Mouse (Mus musculus): ENCODE data around the gene Rgp1. TPM values are rescaled to one million over a fixed set of nuclear protein-coding genes. Genes with fewer than 3 reads are reported as not detected.

Gene Rgp1
- polyA plus RNA-seq, 1 experiment from 2014 or later = 40.6 TPM

- no peak overlapping the region for H3K27ac ChIP-seq
- no peak overlapping the region for H3K9ac ChIP-seq
- H3K9me3 ChIP-seq (replicated peaks) = no peaks in the 10 kb centered on the region
- H3K4me2 ChIP-seq (replicated peaks) = peak overlapping the region; percentile 85
- WGBS = 89% methylated on average over 2 of the region's 2 CpGs
- H3K27me3 ChIP-seq = peaks cover 5% of the 10 kb centered on the region; the same call in 1 of the 2 replicates
- H3K4me3 ChIP-seq = 0 out of 2 replicates have a peak overlapping the region, but pooled peaks have one; percentile 7
- no peak for ATAC-seq (ENCODE audit: low FRiP score)
- H3K36me3 ChIP-seq = no peaks in the 10 kb centered on the region
- peaks cover 43% of the 10 kb centered on the region for H3K4me1 ChIP-seq
Measured at GRCm38 (mm10) chr4:43633736-43634135, 55.2 kb downstream of the Rgp1 start.

- no peak overlapping the region for H3K9ac ChIP-seq
- 83% methylated on average over 7 of the region's 7 CpGs for WGBS
- no peak for ATAC-seq (ENCODE audit: low FRiP score)
Measured at GRCm38 (mm10) chr4:43634621-43635374, 56.3 kb downstream of the Rgp1 start.

GRCm38 (mm10) chr4:43636751-43637150 is 58.2 kb downstream of the Rgp1 start:
- ATAC-seq (ENCODE audit: low FRiP score) = no peak
- 79% methylated on average over 6 of the region's 6 CpGs for WGBS
- no peaks in the 10 kb centered on the region for H3K9me3 ChIP-seq (replicated peaks)
- peaks cover 28% of the 10 kb centered on the region for H3K4me1 ChIP-seq
- no peak overlapping the region for H3K9ac ChIP-seq
- H3K4me3 ChIP-seq = no peak overlapping the region
- H3K36me3 ChIP-seq = no peaks in the 10 kb centered on the region
- no peak overlapping the region for H3K4me2 ChIP-seq (replicated peaks)
- H3K27ac ChIP-seq = no peak overlapping the region
- peaks cover 5% of the 10 kb centered on the region; the same call in 1 of the 2 replicates for H3K27me3 ChIP-seq

More at GRCm38 (mm10) chr4:43634621-43635374, 56.3 kb downstream of the Rgp1 start:
- H3K4me1 ChIP-seq = peaks cover 43% of the 10 kb centered on the region
- 0 out of 2 replicates have a peak overlapping the region, but pooled peaks have one; percentile 8 for H3K4me2 ChIP-seq (replicated peaks)
- peaks cover 5% of the 10 kb centered on the region; the same call in 1 of the 2 replicates for H3K27me3 ChIP-seq
- H3K4me3 ChIP-seq = no peak overlapping the region
- no peaks in the 10 kb centered on the region for H3K9me3 ChIP-seq (replicated peaks)
- no peaks in the 10 kb centered on the region for H3K36me3 ChIP-seq
- no peak overlapping the region for H3K27ac ChIP-seq

Small RNAs within 50 kb of the gene (microRNA-seq; reads per million reads assigned to microRNA genes)
- not detected for gene Gm25262

Other genes starting within 250 kb of the Rgp1 start
- 55.0 and 68.9 TPM in 2 replicates for gene Rusc2, start 196.7 kb upstream of the Rgp1 start, polyA plus RNA-seq (2016; fragmentation: Nextera tagmentation; extraction: Ambion mirVana)
- 1.3 TPM in 1 of 2 replicates, not detected in the other for gene Fam166b, start 149.6 kb upstream of the Rgp1 start, polyA plus RNA-seq (2016; fragmentation: Nextera tagmentation; extraction: Ambion mirVana)
- gene Tesk1, start 136.8 kb upstream of the Rgp1 start, polyA plus RNA-seq (2016; fragmentation: Nextera tagmentation; extraction: Ambion mirVana) = 15.7 and 16.2 TPM in 2 replicates
- gene Cd72, start 124.1 kb upstream of the Rgp1 start, polyA plus RNA-seq (2016; fragmentation: Nextera tagmentation; extraction: Ambion mirVana) = 2.0 and 3.8 TPM in 2 replicates
- gene Sit1, start 95.0 kb upstream of the Rgp1 start, polyA plus RNA-seq (2016; fragmentation: Nextera tagmentation; extraction: Ambion mirVana) = not detected in 2 replicates
- 50.8 and 51.4 TPM in 2 replicates for gene Ccdc107, start 85.8 kb upstream of the Rgp1 start, polyA plus RNA-seq (2016; fragmentation: Nextera tagmentation; extraction: Ambion mirVana)
- gene Arhgef39, start 79.0 kb upstream of the Rgp1 start, polyA plus RNA-seq (2016; fragmentation: Nextera tagmentation; extraction: Ambion mirVana) = 22.6 and 26.8 TPM in 2 replicates
- 1.3 and 1.5 TPM in 2 replicates for gene Car9, start 71.7 kb upstream of the Rgp1 start, polyA plus RNA-seq (2016; fragmentation: Nextera tagmentation; extraction: Ambion mirVana)
- gene Tpm2, start 55.0 kb upstream of the Rgp1 start, polyA plus RNA-seq (2016; fragmentation: Nextera tagmentation; extraction: Ambion mirVana) = 59.3 and 105 TPM in 2 replicates
- 60.2 and 65.7 TPM in 2 replicates for gene Creb3, start 16.4 kb upstream of the Rgp1 start, polyA plus RNA-seq (2016; fragmentation: Nextera tagmentation; extraction: Ambion mirVana)
- 70.5 and 71.7 TPM in 2 replicates for gene Tln1, start 16.0 kb upstream of the Rgp1 start, polyA plus RNA-seq (2016; fragmentation: Nextera tagmentation; extraction: Ambion mirVana)
- 46.5 and 48.7 TPM in 2 replicates for gene Gba2, start 158 bp downstream of the Rgp1 start, polyA plus RNA-seq (2016; fragmentation: Nextera tagmentation; extraction: Ambion mirVana)
- 2.4 and 4.0 TPM in 2 replicates for gene Msmp, start 5.8 kb downstream of the Rgp1 start, polyA plus RNA-seq (2016; fragmentation: Nextera tagmentation; extraction: Ambion mirVana)
- gene Npr2, start 53.2 kb downstream of the Rgp1 start, polyA plus RNA-seq (2016; fragmentation: Nextera tagmentation; extraction: Ambion mirVana) = 30.7 and 31.8 TPM in 2 replicates
- gene Spag8, start 74.9 kb downstream of the Rgp1 start, polyA plus RNA-seq (2016; fragmentation: Nextera tagmentation; extraction: Ambion mirVana) = 7.1 and 7.2 TPM in 2 replicates
- 72.7 and 78.3 TPM in 2 replicates for gene Hint2, start 77.8 kb downstream of the Rgp1 start, polyA plus RNA-seq (2016; fragmentation: Nextera tagmentation; extraction: Ambion mirVana)
- 13.7 and 14.4 TPM in 2 replicates for gene Tmem8b, start 90.3 kb downstream of the Rgp1 start, polyA plus RNA-seq (2016; fragmentation: Nextera tagmentation; extraction: Ambion mirVana)
- 3.1 and 3.8 TPM in 2 replicates for gene Fam221b, start 90.4 kb downstream of the Rgp1 start, polyA plus RNA-seq (2016; fragmentation: Nextera tagmentation; extraction: Ambion mirVana)
- not detected in 2 replicates for gene Olfr70, start 122.1 kb downstream of the Rgp1 start, polyA plus RNA-seq (2016; fragmentation: Nextera tagmentation; extraction: Ambion mirVana)
- not detected in 2 replicates for gene Olfr71, start 131.5 kb downstream of the Rgp1 start, polyA plus RNA-seq (2016; fragmentation: Nextera tagmentation; extraction: Ambion mirVana)
- gene Hrct1, start 148.5 kb downstream of the Rgp1 start, polyA plus RNA-seq (2016; fragmentation: Nextera tagmentation; extraction: Ambion mirVana) = 0.21 and 0.28 TPM in 2 replicates
- gene Spaar, start 151.3 kb downstream of the Rgp1 start, polyA plus RNA-seq (2016; fragmentation: Nextera tagmentation; extraction: Ambion mirVana) = 0.05 and 0.13 TPM in 2 replicates
- gene Olfr159, start 192.3 kb downstream of the Rgp1 start, polyA plus RNA-seq (2016; fragmentation: Nextera tagmentation; extraction: Ambion mirVana) = not detected in 2 replicates
- gene Olfr156, start 245.2 kb downstream of the Rgp1 start, polyA plus RNA-seq (2016; fragmentation: Nextera tagmentation; extraction: Ambion mirVana) = not detected in 2 replicates

Measured in hindbrain, embryonic 12.5 days (tissue).